Mouse (Mus musculus) adrenal gland, adult 18-20 months (tissue): ENCODE measurements at regions not wholly inside any gene's neighbourhood (a gene's known extent, or its start where the extent isn't known, plus 50 kb on each side); places are given as distances from the start of the nearest gene placed in this dataset.

Experiments
- DNase-seq, 2 experiments: peaks; one replicate each; pipeline ENCODE4 v3.0.0; 2021 to 2022; ENCODE audit warnings: low spot score in 2 of 2

DNA sequence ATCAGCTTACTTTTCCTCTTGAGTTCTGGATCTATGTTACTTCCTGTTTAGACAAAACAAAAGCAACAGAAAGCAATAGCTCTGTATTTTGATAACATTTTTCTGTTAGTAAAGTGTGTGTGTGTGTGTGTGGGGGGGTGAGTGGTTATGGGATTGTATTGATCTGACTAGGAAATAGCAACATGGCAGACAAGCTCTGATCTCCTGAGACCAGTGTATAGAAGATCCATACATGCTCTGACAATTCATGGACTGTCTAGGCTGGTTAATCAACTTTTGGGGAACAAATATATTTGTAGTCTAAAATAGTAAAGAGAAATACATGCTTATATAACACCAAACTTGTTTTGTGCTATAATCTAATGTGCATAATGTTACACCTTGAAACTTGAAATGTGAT, 124.7 kb upstream of the Defb41 start:
- no peak for DNase-seq

DNA sequence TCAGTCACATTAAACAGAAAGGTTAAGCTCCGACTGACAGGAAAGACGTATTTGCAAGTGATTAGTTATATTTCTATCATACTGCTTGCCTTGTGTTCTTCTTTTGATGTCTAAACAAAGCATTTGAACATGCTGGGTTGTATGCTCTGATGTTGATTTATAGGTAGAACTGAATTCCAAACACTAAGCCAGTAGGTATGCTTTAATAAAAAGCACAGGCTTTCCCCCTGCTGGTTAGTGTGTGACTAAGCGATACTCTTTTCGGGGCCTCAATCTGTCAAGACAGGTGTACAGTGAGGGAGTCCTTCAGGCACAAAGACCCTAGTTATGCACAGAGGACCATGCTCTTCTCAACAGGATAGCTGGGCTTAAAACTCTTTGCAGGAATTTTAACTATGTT, 119.1 kb upstream of the Defb41 start:
- no peak for DNase-seq

DNA sequence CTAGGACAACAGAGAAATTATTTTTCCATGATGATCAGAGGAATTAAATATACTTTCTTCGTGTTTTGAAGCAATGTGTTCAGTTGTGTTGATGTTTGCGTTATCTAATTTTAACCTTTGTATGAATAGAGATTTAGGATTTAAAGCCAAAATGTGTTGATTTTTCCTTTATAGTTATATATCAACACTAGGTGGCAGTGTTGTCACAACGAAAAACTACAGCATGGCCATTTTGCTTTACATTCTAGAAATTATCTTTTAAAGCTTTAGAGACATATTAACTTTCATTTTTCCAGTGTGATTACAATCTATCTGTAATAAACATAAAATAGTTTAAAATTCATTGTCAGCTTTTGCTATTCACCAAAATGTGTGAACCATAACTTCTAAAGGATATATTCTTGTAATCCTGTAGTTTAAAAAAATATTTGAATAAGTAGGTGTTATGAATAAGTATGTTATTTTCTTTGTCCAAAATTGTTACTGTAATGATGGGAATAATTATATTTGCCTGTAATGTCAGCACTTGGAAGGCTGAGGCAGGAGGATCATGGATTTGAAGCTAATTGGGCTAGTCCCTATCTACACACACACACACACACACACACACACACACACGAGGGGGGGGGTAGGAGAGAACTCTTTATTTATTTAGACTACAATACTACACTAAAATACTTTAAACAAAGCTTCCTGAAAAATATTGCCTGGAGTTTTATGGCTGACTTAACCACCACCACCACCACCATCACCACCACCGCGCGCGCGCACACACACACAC, 95.2 kb upstream of the Defb41 start:
- DNase-seq: no peak

DNA sequence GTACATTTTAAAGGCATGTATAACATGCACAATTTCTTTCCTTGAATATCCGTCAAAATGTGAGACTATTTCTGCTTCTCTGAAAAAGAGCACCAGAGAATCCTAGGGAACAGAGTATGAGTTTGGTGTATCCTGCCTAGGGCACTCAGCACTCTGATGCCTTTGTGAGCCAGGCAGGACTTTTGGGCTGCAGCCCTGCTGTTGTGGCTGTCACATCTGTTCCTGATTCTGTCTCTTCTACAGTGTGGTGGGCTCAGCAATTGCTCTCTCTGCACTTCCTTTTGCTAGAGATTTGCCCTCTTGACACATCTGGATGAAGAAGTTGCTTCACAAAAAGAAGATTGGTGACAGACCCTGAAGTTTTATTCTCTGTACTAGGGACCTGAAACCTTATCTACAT, 73.9 kb upstream of the Defb41 start:
- DNase-seq: no peak
